Mouse (Mus musculus) lung, postnatal 10 days (tissue): ENCODE data around the gene Pomp.
"Not testable (repeated sequence)": the region's sequence is repeated elsewhere in the genome, so short reads cannot be mapped to it uniquely, and the experiment has no call there.

ENCODE experiments used
- DNase-seq: peaks from one replicate; pipeline ENCODE4 v3.0.0; 2021

Gene Pomp

DNA sequence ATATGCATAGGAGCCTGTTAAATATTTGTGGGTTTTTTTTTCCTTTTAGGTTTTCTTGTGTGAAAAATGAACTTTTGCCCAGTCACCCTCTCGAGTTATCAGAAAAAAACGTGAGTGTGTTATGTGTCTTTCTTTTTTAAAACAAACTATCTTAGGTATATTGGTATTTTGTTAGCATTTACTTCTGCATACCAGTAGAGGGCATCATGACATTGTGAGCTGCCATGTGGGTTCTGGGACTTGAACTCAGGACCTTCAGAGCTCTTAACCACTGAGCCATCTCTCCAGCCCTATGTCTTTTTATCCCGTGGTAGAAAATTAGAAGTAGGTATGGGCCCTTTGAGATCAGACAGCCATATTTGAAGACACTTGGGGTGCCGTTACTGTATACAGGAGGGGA lies 8.4 kb downstream of the Pomp start:
- DNase-seq, result no peak

DNA sequence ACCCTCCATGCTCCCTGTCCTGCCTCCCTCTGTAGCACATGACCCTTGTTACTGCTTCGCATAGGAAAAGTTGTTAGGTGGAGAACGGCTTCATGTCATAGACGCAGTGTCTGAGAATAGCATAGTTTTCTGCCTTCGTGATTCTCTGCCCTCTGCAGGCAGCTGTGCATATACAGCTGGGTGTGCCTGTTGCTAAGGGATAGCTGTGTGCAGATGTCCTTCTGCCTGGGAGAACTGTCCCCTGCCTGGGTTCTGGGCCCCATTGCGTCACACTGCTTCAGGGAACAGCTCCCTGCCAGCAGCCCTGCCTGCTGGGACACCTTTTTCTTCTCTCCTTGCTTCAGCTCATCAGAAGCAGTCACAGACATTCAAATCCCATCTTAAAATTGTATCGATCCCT lies 9.3 kb downstream of the Pomp start:
- no peak for DNase-seq

DNA sequence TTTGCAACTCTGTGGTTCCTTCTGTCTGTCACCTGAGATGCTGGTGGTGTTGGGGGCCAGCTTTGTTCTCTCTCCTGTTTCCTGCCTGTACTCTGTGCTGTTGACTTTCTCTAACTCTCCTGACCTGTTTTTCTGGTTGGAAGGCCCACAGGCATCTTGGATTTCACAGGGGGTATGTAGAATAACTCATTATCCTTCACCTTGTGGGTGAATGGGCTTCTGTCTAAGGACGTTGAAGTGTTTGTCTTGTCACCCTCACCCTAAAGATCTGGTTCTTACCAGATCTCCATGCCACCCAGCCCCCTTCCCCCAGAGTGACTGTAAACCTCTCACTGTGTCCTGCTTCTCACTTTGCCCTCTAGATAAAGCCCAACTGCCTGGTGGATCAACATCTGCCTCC lies 10.0 kb downstream of the Pomp start:
- no peak for DNase-seq

DNA sequence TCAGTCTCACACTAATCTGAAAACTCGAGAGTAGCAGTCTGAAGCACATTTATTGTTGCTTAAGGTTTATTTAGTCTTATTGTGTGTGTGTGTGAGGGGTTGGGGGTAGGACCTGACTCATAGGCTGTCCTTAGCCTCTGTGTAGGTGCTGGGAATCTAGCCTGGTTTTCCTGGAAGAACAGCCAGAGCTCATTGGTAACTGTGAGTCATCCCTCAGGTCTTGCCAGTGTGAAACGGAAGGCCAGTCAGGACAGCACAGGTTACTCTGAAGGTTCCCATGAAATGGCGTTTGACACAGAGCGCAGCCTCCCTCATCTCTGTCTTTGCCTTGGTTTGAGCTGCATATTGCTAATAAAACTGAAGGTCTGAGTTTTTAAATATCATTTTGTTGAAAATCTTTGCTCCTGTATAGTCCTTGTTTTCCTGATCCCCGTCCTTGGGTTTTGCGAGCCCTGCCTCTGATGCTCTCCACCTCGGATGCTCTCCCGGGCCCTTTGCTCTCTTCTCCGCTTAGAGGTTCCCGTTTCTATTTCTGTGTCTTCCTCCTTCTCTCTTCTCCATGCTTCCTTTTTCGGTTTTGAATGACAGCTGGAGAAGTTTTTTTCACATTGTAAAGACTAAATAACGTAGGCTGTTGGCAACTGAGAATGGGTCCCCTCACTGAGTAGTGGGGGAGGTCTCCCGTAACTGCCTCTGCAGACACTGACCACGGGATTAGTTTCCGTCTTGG lies 11.0 kb downstream of the Pomp start:
- no peak for DNase-seq

DNA sequence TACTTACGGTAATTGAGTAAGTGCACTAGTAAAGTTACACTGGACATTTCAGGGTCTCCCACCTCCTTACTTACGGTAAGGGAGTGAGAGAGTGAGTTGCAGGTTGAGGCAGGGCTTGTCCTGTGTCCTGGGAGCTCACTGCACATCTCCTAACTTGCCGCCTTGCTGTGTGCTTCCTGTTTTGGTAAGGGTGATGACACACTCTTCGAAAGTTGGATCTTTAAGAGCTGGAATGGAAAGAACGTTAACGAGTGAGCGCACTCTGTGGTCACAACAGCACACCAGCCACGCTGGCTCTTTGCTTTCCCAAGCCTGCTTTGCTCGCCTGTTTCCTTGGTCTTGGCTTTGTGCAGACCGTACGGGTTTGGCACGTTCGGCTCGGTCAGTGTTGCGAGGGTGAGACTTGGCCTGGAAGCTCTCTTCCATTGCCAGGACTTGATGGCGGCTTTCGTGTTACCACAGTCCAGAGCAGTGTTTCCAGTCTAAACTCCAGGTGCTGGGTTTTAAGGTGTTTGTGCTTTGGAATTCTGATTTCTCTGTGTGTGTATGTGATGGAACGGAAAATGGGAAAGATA lies 14.3 kb downstream of the Pomp start:
- DNase-seq, result no peak

DNA sequence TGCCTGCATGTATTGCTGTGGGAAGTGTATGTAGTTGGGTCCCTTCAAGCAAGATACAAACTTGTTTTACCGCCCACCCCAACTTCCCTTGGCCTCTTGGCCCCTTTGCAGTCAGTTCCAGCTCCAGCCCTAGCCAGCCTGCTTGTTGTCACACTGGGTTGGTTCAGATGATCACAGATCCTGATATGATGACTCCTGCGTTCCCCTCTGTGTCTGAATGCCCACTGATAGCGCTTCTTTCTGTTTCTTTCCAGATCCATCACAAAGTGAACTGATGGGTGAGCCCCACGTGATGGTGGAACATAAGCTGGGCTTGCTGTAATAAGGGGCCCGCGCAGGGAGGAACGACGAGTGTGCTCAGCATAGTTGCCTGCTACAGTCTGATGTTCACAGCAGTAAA lies 14.9 kb downstream of the Pomp start:
- DNase-seq, result no peak

DNA sequence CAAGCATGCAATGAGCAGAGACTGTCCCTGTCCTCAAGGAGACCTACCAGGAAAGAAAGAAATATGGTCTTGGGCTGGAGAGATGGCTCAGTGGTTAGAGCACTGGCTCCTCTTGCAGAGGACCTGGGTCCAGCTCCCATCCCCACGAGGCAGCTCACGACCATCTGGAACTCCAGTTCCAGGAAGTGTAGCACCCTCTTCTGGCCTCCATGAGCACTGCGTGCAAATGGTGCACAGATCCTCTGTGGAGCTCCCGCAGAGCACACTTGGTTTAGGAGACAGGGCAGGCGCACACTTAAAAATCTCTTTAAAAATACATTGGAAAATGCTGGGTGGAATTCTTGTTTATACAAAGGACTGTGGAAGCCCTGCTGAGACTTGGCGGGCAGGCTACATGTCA lies 17.3 kb downstream of the Pomp start:
- DNase-seq, result peak; percentile 25

DNA sequence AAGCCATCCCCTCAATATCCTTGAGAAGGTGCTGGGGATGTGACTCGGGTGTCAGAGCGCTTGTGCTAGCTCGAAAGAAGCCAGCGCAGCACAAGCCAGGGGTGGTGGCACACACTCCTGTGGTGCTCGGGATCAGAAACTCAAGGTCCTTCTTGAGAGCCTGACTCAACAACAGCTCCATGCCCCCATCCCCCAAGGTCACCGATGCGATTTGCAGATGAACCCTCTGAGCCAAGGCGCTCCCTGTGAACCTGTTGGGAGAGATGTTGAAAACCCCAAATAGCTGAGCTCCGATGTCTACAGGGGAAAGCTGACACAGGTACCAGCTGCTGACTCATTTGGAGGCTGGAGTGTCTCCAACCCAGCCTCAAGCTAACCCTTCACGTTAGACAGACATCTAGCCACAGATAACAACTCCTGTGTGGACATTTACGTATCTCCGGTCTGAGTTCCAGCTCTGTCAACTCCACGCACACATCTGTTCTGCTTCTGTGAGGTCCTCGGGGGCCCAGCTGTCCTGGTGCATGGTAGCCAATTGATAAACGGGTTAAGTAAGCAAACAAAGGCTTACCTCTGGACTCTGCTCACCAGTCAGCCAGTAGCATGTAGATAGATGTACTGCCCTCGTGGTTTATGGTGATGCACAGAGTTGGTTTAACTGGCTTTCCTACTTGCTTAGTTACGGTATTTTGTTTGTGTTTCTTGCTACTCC lies 19.9 kb downstream of the Pomp start:
- no peak for DNase-seq

DNA sequence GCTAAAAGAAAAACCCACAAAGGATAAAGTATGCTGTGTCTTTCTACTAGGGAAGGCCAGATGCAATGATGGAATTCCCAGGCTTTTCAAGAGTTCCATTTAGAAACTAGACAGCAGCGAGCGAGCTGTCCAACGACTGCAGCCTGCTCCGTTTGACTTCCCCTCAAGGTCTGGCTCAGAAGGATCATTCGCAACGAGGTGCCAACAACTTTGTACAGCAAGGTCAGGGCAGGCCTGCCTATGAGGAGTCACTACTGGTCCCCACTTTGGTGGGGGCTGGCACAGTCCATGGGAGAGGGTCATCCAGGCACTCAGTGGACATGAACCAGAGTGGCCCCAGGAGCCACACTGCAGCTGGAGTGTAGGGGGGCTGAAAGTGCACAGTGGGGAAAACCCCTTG lies 23.3 kb downstream of the Pomp start:
- no peak for DNase-seq

DNA sequence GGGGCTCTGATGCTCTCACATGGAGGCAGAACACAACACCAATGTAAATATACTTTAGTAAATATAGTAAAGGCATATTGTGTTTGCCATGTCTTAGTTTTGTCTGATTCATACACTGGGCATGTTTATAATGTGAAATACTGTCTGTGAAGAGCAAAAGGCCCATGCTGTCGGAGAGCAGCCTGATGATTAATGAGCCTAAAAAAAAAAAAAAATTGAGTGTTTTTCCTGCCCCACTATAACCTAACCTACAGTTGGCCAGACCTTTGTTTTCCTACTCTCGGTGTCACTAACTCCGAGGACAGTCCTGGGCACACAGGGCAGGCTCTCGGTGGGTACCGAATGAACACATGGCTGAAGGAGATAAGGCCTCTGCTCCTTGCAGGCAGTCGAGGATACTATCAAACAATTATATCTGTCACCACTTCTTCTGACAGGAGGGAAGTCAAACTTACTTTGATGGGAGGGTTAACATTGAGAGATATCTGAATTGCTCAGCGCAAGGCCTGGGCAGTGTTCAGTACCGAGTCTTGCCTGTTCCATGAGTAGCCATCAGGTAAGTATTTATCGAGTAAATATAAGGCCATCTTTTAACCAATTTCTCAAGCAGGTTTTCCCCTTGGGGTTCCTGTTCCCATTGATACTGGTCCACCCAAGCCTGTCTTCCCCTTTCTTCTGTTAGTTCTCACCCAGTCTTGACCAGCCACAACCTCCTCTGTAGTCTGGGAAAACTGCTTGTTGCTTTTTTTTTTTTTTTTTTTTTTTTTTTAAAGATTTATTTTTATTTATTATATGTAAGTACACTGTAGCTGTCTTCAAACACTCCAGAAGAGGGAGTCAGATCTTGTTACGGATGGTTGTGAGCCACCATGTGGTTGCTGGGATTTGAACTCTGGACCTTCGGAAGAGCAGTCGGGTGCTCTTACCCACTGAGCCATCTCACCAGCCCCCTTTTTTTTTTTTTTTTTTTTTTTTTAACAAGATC lies 28.3 kb downstream of the Pomp start:
- no peak for DNase-seq

DNA sequence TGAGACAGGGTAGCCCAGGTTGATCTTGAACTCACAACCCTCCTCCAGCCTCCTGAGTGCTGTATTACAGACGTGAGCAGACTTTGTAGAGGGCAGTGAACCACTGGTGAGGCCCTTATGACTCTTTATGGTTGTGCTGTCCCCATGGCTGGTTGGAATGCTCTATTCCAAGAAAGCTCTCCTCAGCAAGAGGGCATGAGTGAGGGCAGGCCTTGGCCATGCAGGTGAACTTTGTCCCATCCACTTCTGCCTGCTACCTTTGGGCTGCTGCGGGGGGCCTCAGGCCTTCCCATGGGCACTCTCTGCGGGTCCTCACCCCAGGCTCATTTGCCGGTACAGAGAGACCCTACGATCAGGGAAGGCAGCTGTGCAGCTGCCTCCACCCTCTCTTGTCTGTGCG lies 32.5 kb downstream of the Pomp start:
- DNase-seq, result no peak

DNA sequence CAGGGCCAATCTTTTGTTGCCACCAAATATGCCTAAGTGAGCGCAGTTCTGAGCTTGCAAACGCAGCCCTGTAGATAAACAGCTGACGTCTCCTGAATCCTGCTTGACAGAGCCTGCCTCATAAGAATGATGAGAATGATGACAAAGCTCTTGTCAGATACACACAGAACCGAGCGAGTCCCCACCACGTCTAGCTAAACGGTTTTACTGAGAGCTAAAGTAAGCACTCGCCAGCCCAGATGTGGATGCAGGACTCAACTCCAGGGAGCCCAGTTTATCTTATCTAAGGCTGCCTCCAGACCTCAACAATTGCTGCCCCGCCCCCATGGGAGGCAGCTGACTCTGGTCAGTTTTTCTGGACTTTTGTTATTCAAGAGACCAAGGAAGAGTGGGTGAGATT lies 32.9 kb downstream of the Pomp start:
- DNase-seq, result no peak

DNA sequence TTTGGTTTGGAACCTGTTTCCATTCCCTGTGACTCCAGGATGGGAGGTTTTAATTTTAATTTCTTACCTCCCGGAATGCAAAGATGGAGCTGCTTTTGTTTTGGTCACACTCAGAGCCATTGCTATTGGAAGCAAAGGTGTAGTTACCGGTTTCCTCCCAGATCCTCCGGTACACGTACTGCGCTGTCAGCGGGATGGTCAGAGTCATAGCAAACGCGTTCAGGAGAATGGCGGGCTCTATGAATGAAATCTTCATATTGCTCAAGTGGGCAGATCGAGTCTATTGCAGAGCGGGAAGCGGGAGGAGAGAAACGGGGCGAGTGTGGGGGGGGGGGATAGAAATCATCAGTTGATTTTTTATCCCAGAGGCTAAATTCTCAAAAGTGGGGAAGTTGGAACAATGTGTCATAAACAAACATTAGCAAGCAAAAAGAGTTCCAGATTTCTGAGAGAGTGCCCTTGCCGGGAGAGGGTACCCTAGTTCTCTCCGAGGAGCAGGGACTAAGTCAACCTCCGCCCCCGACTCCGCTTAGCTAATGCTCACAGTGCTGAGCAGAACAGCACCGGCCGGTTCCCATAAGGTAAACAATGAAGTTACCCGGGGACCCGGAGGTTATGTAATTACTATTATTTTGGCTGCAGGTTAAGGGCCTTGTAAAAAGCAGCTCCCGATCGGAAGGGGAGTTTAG lies 33.6 kb downstream of the Pomp start:
- DNase-seq, result peak; percentile 44

DNA sequence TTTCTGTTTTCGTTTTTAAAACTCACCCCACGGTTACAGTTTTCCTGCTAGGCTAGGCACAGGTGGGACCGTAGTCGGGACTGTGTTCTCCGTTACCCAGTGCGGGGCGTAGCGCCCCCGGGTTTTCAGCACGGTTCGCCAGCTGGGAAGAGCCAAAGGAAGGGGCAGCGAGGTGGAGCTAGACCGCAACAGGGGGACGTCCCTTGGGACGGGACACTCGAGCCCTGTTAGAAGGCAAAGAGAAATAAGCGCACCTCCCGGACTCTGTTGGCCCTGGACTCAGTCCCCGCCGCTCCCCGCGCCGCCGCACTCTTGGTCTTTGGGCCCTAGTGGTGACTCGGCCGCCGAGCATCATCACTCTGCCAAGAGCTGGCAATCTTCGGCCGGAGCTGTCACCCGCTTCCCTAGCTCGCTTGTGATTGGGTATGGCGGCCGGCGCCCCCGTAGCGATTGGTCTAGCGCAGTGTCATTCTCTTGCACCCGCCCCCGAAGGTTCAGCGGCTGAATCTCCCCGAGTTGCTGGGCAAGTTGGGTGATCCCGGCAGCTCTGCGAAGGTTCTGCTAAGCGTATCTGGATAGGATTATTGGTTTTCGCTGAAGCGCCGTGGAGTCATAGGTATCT lies 34.3 kb downstream of the Pomp start, which contains the start of gene Slc46a3:
Gene Slc46a3, minus strand, starts transcription at position 361 of the 622 bp plus-strand sequence.
- DNase-seq, result peak; percentile 95

DNA sequence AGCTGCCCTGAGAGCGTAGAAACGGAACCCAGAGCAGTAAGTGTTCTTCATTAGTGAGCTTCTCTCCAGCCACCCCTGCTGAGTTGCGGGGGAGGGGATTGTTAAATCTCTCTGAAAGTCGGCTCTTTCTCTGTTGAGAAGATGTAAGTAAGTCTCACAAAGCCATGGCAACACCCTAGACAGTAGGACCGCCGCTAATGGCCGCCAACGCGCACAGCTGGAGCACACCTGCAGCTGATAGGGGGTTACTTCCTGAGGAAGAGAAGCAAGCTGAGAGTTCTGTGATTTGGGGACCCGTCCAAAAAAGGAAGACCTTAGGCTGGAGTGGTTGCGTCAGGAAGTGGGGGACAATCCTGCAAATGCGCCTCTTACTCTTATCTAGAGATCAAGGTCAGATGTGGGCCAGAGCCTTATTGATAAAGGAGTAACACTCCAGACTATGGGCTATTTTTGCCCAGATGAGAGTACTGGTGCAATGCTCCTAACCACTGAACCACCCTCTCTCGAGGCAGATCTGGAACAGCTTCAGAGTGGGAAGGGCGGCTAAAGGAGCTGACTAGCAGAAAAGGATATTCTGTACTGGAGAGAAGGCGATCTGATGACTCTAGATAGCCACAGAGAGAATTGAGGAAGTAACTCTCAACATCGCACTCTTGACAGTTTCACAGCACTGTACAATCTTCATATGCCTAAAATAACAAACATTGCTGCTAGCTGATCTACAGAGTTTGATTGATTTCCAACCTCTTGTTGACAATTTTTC lies 35.4 kb downstream of the Pomp start:
- no peak for DNase-seq

DNA sequence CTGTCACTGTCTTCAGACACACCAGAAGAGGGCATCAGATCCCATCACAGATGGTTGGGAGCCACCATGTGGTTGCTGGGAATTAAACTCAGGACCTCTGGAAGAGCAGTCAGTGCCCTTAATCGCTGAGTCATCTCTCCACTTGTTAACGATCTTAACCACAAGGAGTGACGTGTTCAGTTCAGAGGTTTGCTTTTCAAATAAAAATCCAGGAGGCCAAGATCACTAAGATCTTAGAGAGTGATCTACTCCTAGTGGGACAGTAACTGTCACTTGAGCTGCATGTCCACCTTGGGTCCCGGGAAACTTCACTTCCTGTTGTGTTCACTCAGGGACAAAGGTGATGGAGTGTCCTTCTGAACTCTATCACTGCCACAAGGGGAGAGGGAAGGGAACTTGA lies 36.2 kb downstream of the Pomp start:
- not testable (repeated sequence) for DNase-seq

DNA sequence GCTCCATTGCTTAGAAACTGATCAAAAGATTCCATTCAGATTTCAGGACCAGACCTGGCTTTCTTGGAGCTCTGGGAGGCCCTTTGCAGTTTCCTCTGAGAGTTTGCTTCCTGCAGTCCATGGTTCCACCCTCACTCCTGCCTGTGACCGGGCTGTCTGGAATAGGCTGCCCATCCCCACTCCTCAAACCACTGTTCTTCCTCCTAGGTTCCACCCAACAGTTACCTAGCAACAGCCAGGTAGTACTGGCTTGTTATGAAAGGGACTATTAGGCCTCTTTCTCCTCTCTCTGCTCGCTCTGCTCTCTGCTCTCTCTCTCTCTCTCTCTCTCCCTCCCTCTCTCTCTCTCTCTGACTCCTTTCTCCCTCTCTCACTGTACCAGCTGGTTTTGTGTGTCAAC lies 38.0 kb downstream of the Pomp start:
- DNase-seq, result no peak

DNA sequence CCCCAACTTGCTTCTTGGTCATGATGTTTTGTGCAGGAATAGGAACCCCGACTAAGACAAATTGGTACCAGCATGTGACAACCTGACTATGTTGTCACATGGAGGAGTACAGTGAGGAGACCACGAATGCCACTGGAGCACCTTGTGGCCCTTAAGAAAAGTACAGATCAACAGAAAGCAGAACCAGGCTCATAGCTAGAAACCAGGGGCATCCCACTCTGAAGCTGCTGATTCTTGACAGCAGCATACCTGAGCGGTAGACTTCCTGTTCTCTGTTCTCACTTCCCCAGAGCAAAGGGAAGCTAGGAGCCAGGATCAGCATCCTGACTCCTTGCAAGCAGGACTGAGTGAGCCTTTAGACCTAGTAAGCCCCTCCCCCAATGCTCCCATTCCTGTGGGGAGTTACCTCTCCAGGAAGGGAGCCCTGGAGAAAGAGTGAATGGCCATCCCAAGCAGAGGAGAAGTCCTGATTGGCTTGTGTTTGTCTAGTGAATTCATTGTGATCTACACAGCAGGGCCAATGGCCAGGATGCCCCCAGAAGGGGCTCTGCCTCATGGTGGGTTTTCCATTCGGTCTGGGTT lies 38.8 kb downstream of the Pomp start:
- DNase-seq, result no peak

DNA sequence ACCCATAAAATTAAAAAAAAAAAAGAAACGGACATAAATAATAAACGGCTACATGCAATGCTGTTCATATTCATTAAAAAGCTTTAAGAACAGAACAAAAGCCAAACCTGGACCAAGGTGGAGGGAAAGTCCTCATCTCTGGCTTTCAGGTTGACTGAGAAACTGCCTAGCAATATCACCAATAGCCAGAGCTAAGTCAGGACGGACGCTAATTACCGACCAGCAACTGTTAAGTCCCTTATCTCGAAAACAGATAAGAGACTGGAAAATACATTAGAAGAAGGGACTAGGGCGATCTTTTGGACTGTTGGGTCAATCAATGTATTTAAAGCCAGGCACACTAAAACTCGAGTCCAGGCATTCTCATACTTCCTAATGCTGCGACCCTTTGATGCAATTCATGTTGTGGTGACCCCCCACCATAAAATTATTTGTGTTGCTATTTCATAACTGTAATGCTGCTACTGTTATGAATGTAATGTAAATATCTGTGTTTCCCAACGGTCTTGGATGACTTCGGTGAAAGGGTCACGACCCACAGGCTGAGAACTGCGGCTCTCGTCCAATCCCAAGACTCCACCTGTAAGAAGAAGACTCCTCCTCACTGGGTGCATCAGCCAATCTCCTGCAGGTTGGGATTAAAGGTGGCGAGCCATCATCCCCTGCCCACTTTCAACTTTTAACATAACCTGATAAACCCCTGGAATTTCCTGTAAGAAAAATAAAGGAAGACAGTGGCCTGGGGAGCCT lies 41.9 kb downstream of the Pomp start:
- DNase-seq, result no peak

DNA sequence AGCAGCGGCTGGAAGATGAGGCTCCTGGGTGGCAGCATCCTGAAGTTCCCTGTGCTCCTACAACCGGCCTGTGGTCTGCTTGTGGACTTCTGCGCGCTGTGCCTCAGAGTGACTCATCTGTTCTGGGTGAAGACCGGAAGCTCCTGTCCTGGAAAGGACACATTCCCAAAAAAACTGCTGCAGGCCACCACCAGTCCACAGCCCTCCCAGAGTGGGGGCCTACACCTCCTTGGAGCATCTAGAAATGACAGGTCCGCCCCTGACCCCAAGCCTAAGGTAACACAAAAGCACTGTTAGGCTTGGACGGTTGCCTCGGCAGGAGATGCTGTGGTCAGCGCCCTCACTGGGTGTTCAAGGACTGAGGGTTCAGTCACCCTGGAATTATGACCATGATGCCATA lies 42.9 kb downstream of the Pomp start:
- no peak for DNase-seq
